Mouse (Mus musculus) adrenal gland (tissue): ENCODE data around the gene Mall.

Experiments
- intact Hi-C: fragments of 180-260 bp; cut with DNase I; formaldehyde crosslinking; loops from one replicate; pipeline ENCODE4 v1.15.1; 2025

Gene Mall

GRCm38 (mm10) chr2:127730301-127730997 is 717 bp upstream of the Mall start:
- intact Hi-C loops: no loop called here

- intact Hi-C loops: no loop called here
These were observed 876 bp downstream of the Mall start for GRCm38 (mm10) chr2:127728661-127729450.

- intact Hi-C loops: no loop called here
These were observed 1.6 kb downstream of the Mall start for GRCm38 (mm10) chr2:127728146-127728545.

- intact Hi-C loops: no loop called here
These were observed 6.5 kb downstream of the Mall start for GRCm38 (mm10) chr2:127723193-127723592.

- intact Hi-C loops: no loop called here
These were observed 7.4 kb downstream of the Mall start for GRCm38 (mm10) chr2:127722176-127722892.

- intact Hi-C loops: no loop called here
These were observed 10.8 kb downstream of the Mall start for GRCm38 (mm10) chr2:127718839-127719468.

- intact Hi-C loops: no loop called here
These were observed 15.0 kb downstream of the Mall start for GRCm38 (mm10) chr2:127714726-127715125.

- intact Hi-C loops: no loop called here
These were observed 20.9 kb downstream of the Mall start for GRCm38 (mm10) chr2:127708792-127709191.

GRCm38 (mm10) chr2:127708060-127708459 is 21.7 kb downstream of the Mall start:
- intact Hi-C loops: no loop called here

GRCm38 (mm10) chr2:127705267-127705666 is 24.5 kb downstream of the Mall start:
- intact Hi-C loops: no loop called here

- intact Hi-C loops: no loop called here
These were observed 40.5 kb downstream of the Mall start for GRCm38 (mm10) chr2:127689239-127689638.

- intact Hi-C loops: loop anchor here (5.0 kb wide), 1 partner anchor 77 kb away; no protein-coding TSS in a partner anchor
These were observed 45.9 kb downstream of the Mall start for GRCm38 (mm10) chr2:127683687-127684331.

- intact Hi-C loops: loop anchor here (5.0 kb wide), 1 partner anchor 61 kb away; no protein-coding TSS in a partner anchor
These were observed 61.8 kb downstream of the Mall start for GRCm38 (mm10) chr2:127667843-127668506.

- intact Hi-C loops: loop anchor here (5.0 kb wide), 1 partner anchor 60 kb away; no protein-coding TSS in a partner anchor
These were observed 62.7 kb downstream of the Mall start for GRCm38 (mm10) chr2:127667015-127667414.

GRCm38 (mm10) chr2:127662708-127663107 is 67.0 kb downstream of the Mall start:
- intact Hi-C loops: no loop called here

GRCm38 (mm10) chr2:127656086-127656720 is 73.5 kb downstream of the Mall start, which contains the start of gene Mal:
Mal (minus strand) TSS chr2:127656695.
- intact Hi-C loops: no loop called here

GRCm38 (mm10) chr2:127655419-127655818 is 74.3 kb downstream of the Mall start:
- intact Hi-C loops: no loop called here

- intact Hi-C loops: no loop called here
These were observed 74.9 kb downstream of the Mall start for GRCm38 (mm10) chr2:127654786-127655185.
